Mouse (Mus musculus): ENCODE measurements around the gene 2010300C02Rik.

2010300C02Rik gene

GRCm38 (mm10) chr1:37711082-37711481 is 8.8 kb downstream of the 2010300C02Rik start:
- no peak for DNase-seq

GRCm38 (mm10) chr1:37709736-37710135 is 10.1 kb downstream of the 2010300C02Rik start:
- no peak for DNase-seq

GRCm38 (mm10) chr1:37708270-37708955 is 11.5 kb downstream of the 2010300C02Rik start:
- no peak for DNase-seq

- no peak for DNase-seq
These were observed 17.6 kb downstream of the 2010300C02Rik start for GRCm38 (mm10) chr1:37702326-37702725.

GRCm38 (mm10) chr1:37698852-37699439 is 20.9 kb downstream of the 2010300C02Rik start:
- no peak for DNase-seq

- DNase-seq: no peak
These were observed 21.6 kb downstream of the 2010300C02Rik start for GRCm38 (mm10) chr1:37698186-37698839.

- DNase-seq: no peak
These were observed 23.0 kb downstream of the 2010300C02Rik start for GRCm38 (mm10) chr1:37696918-37697317.

GRCm38 (mm10) chr1:37695732-37696131 is 24.2 kb downstream of the 2010300C02Rik start:
- DNase-seq: no peak

- peak; percentile 73 for DNase-seq
These were observed 25.5 kb downstream of the 2010300C02Rik start for GRCm38 (mm10) chr1:37694417-37694816.

GRCm38 (mm10) chr1:37691179-37691578 is 28.7 kb downstream of the 2010300C02Rik start:
- DNase-seq: no peak

- DNase-seq: no peak
These were observed 29.2 kb downstream of the 2010300C02Rik start for GRCm38 (mm10) chr1:37690665-37691064.

GRCm38 (mm10) chr1:37689730-37690129 is 30.2 kb downstream of the 2010300C02Rik start:
- no peak for DNase-seq

GRCm38 (mm10) chr1:37688351-37688750 is 31.5 kb downstream of the 2010300C02Rik start:
- no peak for DNase-seq

GRCm38 (mm10) chr1:37687515-37687914 is 32.4 kb downstream of the 2010300C02Rik start:
- no peak for DNase-seq

GRCm38 (mm10) chr1:37686953-37687441 is 32.9 kb downstream of the 2010300C02Rik start:
- no peak for DNase-seq

- DNase-seq: peak; percentile 80
These were observed 41.4 kb downstream of the 2010300C02Rik start for GRCm38 (mm10) chr1:37678327-37679123.

- no peak for DNase-seq
These were observed 42.8 kb downstream of the 2010300C02Rik start for GRCm38 (mm10) chr1:37676967-37677512.

- no peak for DNase-seq
These were observed 44.4 kb downstream of the 2010300C02Rik start for GRCm38 (mm10) chr1:37675444-37675843.

GRCm38 (mm10) chr1:37674266-37674665 is 45.6 kb downstream of the 2010300C02Rik start:
- DNase-seq: no peak

- no peak for DNase-seq
These were observed 48.6 kb downstream of the 2010300C02Rik start for GRCm38 (mm10) chr1:37671316-37671715.

- no peak for DNase-seq
These were observed 52.5 kb downstream of the 2010300C02Rik start for GRCm38 (mm10) chr1:37667386-37667785.

- DNase-seq: no peak
These were observed 53.3 kb downstream of the 2010300C02Rik start for GRCm38 (mm10) chr1:37666587-37666986.
